Mouse (Mus musculus) CH12.LX (cell line): ENCODE measurements around the gene Gm11492. TPM values are rescaled to one million over a fixed set of nuclear protein-coding genes. Genes with fewer than 3 reads are reported as not detected.

ENCODE experiments used
- DNase-seq: peaks from one replicate; pipeline ENCODE4 v3.0.0-alpha.2; 2013; ENCODE audit errors: extremely low read depth
- H3K27ac ChIP-seq: 2 replicates; pipeline ENCODE4 v1.5.1; 2012; ENCODE audit warnings: low read depth, mild to moderate bottlenecking, control low read depth, moderate library complexity; ENCODE audit not compliant: insufficient read depth
- H3K27me3 ChIP-seq: replicated peaks from 2 replicates; pipeline ENCODE3; 2012; ENCODE audit warnings: inconsistent platforms
- H3K36me3 ChIP-seq, 2 experiments: replicated peaks in 1 of 2; 2 replicates each; pipeline versions ENCODE3 to v1.6.1; 2012; ENCODE audit warnings: inconsistent platforms in 1 of 2, low read length in 1 of 2, mild to moderate bottlenecking in 1 of 2, mixed read lengths in 1 of 2, moderate library complexity in 1 of 2; ENCODE audit not compliant: control insufficient read depth in 1 of 2, insufficient read depth in 1 of 2
- H3K4me1 ChIP-seq, 2 experiments: 2 replicates each; pipeline ENCODE4 v1.6.1; 2012; ENCODE audit warnings: inconsistent platforms in 1 of 2, moderate library complexity in 1 of 2; ENCODE audit not compliant: insufficient read depth in 2 of 2, control insufficient read depth in 1 of 2
- H3K4me2 ChIP-seq: 2 replicates; pipeline ENCODE4 v1.6.1; 2012; ENCODE audit warnings: low read depth, mild to moderate bottlenecking, control low read depth; ENCODE audit not compliant: poor library complexity, insufficient read depth, severe bottlenecking
- H3K4me3 ChIP-seq, 3 experiments: fragments of 150-350 bp in 1 of 3; sonication (generic) in 1 of 3; replicated peaks in 1 of 3; 2 replicates each; pipeline versions ENCODE3 to v1.5.1; 2011 to 2012; ENCODE audit warnings: low read depth in 2 of 3, low read length in 2 of 3, mild to moderate bottlenecking in 2 of 3, moderate library complexity in 2 of 3, control low read depth in 1 of 3, improper control_type of control experiment in 1 of 3, inconsistent platforms in 1 of 3, mixed read lengths in 1 of 3; ENCODE audit not compliant: poor library complexity in 1 of 3
- H3K79me2 ChIP-seq: replicated peaks from 2 replicates; pipeline ENCODE4 v1.6.1; 2012; ENCODE audit warnings: mild to moderate bottlenecking, moderate library complexity; ENCODE audit not compliant: control insufficient read depth, poor library complexity, insufficient read depth, severe bottlenecking; ENCODE audit errors: extremely low read depth
- H3K9ac ChIP-seq: 2 replicates; pipeline ENCODE4 v1.6.1; 2012; ENCODE audit warnings: low read depth, mild to moderate bottlenecking, control low read depth, moderate library complexity; ENCODE audit not compliant: insufficient read depth
- H3K9me3 ChIP-seq: replicated peaks from 2 replicates; pipeline ENCODE3; 2012; ENCODE audit warnings: low read length, inconsistent platforms, mixed read lengths
- BHLHE40 ChIP-seq: IDR thresholded peaks from 2 replicates; pipeline ENCODE4 v1.6.1; 2011; ENCODE audit warnings: mild to moderate bottlenecking, low read depth, low read length, improper control_type of control experiment
- CTCF ChIP-seq, 2 experiments: IDR thresholded peaks in 1 of 2; conservative IDR thresholded peaks in 1 of 2; 2 replicates each; pipeline ENCODE4 v1.5.1; 2011 to 2012; ENCODE audit warnings: low read depth in 2 of 2, low read length in 2 of 2, improper control_type of control experiment in 1 of 2, inconsistent platforms in 1 of 2, mild to moderate bottlenecking in 1 of 2, moderate library complexity in 1 of 2
- EP300 ChIP-seq: IDR thresholded peaks from 2 replicates; pipeline ENCODE4 v1.6.1; 2011; ENCODE audit warnings: low read length, improper control_type of control experiment
- ETS1 ChIP-seq: conservative IDR thresholded peaks from 2 replicates; pipeline ENCODE4 v1.6.1; 2012; ENCODE audit warnings: low read depth, mild to moderate bottlenecking, inconsistent platforms, low read length, improper control_type of control experiment, moderate library complexity
- IRF4 ChIP-seq: IDR thresholded peaks from 2 replicates; pipeline ENCODE4 v1.6.1; 2014; ENCODE audit warnings: low read depth, mild to moderate bottlenecking, inconsistent platforms, low read length, improper control_type of control experiment
- JUN ChIP-seq: IDR thresholded peaks from 2 replicates; pipeline ENCODE4 v1.6.1; 2011; ENCODE audit warnings: low read depth, mild to moderate bottlenecking, low read length, improper control_type of control experiment, moderate library complexity; ENCODE audit not compliant: insufficient read depth
- KAT2A ChIP-seq: IDR thresholded peaks from 2 replicates; pipeline ENCODE4 v1.6.1; 2012; ENCODE audit warnings: low read length, improper control_type of control experiment, inconsistent platforms; ENCODE audit not compliant: insufficient replicate concordance
- MAFK ChIP-seq: IDR thresholded peaks from 2 replicates; pipeline ENCODE4 v1.6.1; 2011; ENCODE audit warnings: low read length, improper control_type of control experiment; ENCODE audit not compliant: insufficient replicate concordance
- MAX ChIP-seq: IDR thresholded peaks from 2 replicates; pipeline ENCODE4 v1.6.1; 2011; ENCODE audit warnings: low read length, improper control_type of control experiment
- RAD21 ChIP-seq: IDR thresholded peaks from 2 replicates; pipeline ENCODE4 v1.6.1; 2011; ENCODE audit warnings: low read depth, mild to moderate bottlenecking, low read length, improper control_type of control experiment, moderate library complexity
- RCOR1 ChIP-seq: conservative IDR thresholded peaks from 2 replicates; pipeline ENCODE4 v1.6.1; 2012; ENCODE audit warnings: low read depth, mild to moderate bottlenecking, inconsistent platforms, low read length, improper control_type of control experiment
- UBTF ChIP-seq: IDR thresholded peaks from 2 replicates; pipeline ENCODE4 v1.6.1; 2012; ENCODE audit warnings: low read depth, mild to moderate bottlenecking, inconsistent platforms, low read length, improper control_type of control experiment, moderate library complexity
- USF1 ChIP-seq: IDR thresholded peaks from 2 replicates; pipeline ENCODE4 v1.6.1; 2014; ENCODE audit warnings: low read depth, mild to moderate bottlenecking, inconsistent platforms, low read length, improper control_type of control experiment
- USF2 ChIP-seq: conservative IDR thresholded peaks from 2 replicates; pipeline ENCODE4 v1.6.1; 2011; ENCODE audit warnings: low read depth, low read length, improper control_type of control experiment
- ZC3H11A ChIP-seq: IDR thresholded peaks from 2 replicates; pipeline ENCODE4 v1.6.1; 2012; ENCODE audit warnings: low read depth, mild to moderate bottlenecking, inconsistent platforms, low read length, improper control_type of control experiment
- ZKSCAN1 ChIP-seq: IDR thresholded peaks from 2 replicates; pipeline ENCODE4 v1.6.1; 2012; ENCODE audit warnings: low read depth, inconsistent platforms, low read length, improper control_type of control experiment, borderline replicate concordance
- ZMIZ1 ChIP-seq: IDR thresholded peaks from 2 replicates; pipeline ENCODE4 v1.6.1; 2012; ENCODE audit warnings: low read depth, mild to moderate bottlenecking, inconsistent platforms, low read length, improper control_type of control experiment
- ZNF384 ChIP-seq: IDR thresholded peaks from 2 replicates; pipeline ENCODE4 v1.6.1; 2012; ENCODE audit warnings: low read depth, low read length, improper control_type of control experiment, inconsistent platforms
- dilution Hi-C: fragments of 300-500 bp; cut with MboI; formaldehyde crosslinking; loops from 2 replicates; pipeline ENCODE4 v1.14.3; 2020; ENCODE audit warnings: low sequenced_read_pairs; ENCODE audit not compliant: extremely low pct_unique_long_range_greater_than_20kb, extremely low pct_ligation_motif_present
- in situ Hi-C: fragments of 300-500 bp; cut with MboI; formaldehyde crosslinking; loops from 3 replicates; pipeline ENCODE4 v1.14.3; 2019; ENCODE audit warnings: low sequenced_read_pairs, low pct_ligation_motif_present, low pct_unique_long_range_greater_than_20kb, mixed read lengths
- polyA plus RNA-seq: library from polyadenylated mRNA; unstranded; fragments of >175 nt; gene quantifications from 2 replicates; pipeline ENCODE4 v1.2.1, GENCODE M21; 2012; ENCODE audit warnings: low read depth; ENCODE audit not compliant: insufficient read length
- total RNA-seq, 2 experiments: library from RNA; depleted of rRNA; stranded (reverse); fragments of 300-350 nt in 1 of 2; fragments of >200 nt in 1 of 2; gene quantifications; 2 replicates each; pipeline ENCODE4 v1.2.3; 2012 to 2014

The Gm11492 gene
- total and polyA plus RNA-seq, 3 experiments, result not detected

GRCm38 (mm10) chr11:87581161-87581865, 14.9 kb downstream of the Gm11492 start:
- TF ChIP-seq MAX (no peak), USF1 (no peak), RCOR1 (no peak), ZNF384 (no peak)
- DNase-seq, result no peak
- dilution Hi-C loops, result no loop called here

GRCm38 (mm10) chr11:87581933-87582710, 15.7 kb downstream of the Gm11492 start:
- Histone ChIP-seq H3K9me3 (no peaks in the 10 kb centered on the region), H3K4me3 (no peak overlapping the region), H3K4me2 (no peak overlapping the region), H3K27me3 (peaks cover 51% of the 10 kb centered on the region), H3K9ac (no peak overlapping the region), H3K4me1 (peaks cover 14 to 22% of the 10 kb centered on the region in 2 experiments), H3K36me3 (no peaks in the 10 kb centered on the region), H3K79me2 (no peaks in the 10 kb centered on the region), H3K27ac (no peak overlapping the region)
- in situ Hi-C loops (no loop called here), dilution Hi-C loops (no loop called here)
- no peak for DNase-seq
- no peak for TF ChIP-seq CTCF (conservative IDR thresholded peaks at IDR 0.05 in 1 of 2, IDR thresholded peaks at IDR 0.05 in 1 of 2; ENCODE audit: low read depth in 2 of 2, low read length in 2 of 2)
- TF ChIP-seq ZC3H11A, result no peak
- no peak for TF ChIP-seq UBTF
- no peak for TF ChIP-seq BHLHE40
- TF ChIP-seq ZKSCAN1, result no peak
- TF ChIP-seq RAD21, result no peak
- TF ChIP-seq ZMIZ1, result no peak
- no peak for TF ChIP-seq MAFK
- TF ChIP-seq MAX, result no peak
- no peak for TF ChIP-seq IRF4
- TF ChIP-seq USF2, result no peak
- no peak for TF ChIP-seq JUN
- TF ChIP-seq ETS1, result no peak
- TF ChIP-seq KAT2A, result no peak
- TF ChIP-seq EP300, result no peak

More at GRCm38 (mm10) chr11:87581161-87581865, 14.9 kb downstream of the Gm11492 start:
- no peak overlapping the region for H3K4me2 ChIP-seq
- no peak overlapping the region for H3K9ac ChIP-seq
- no peaks in the 10 kb centered on the region for H3K36me3 ChIP-seq
- no peak overlapping the region for H3K27ac ChIP-seq
- H3K9me3 ChIP-seq, result no peaks in the 10 kb centered on the region
- H3K4me3 ChIP-seq, result no peak overlapping the region
- peaks cover 54% of the 10 kb centered on the region for H3K27me3 ChIP-seq
- peaks cover 14 to 24% of the 10 kb centered on the region in 2 experiments for H3K4me1 ChIP-seq
- in situ Hi-C loops, result no loop called here
- no peaks in the 10 kb centered on the region for H3K79me2 ChIP-seq
